Mouse (Mus musculus): ENCODE results near the gene Khnyn.

Gene Khnyn

DNA sequence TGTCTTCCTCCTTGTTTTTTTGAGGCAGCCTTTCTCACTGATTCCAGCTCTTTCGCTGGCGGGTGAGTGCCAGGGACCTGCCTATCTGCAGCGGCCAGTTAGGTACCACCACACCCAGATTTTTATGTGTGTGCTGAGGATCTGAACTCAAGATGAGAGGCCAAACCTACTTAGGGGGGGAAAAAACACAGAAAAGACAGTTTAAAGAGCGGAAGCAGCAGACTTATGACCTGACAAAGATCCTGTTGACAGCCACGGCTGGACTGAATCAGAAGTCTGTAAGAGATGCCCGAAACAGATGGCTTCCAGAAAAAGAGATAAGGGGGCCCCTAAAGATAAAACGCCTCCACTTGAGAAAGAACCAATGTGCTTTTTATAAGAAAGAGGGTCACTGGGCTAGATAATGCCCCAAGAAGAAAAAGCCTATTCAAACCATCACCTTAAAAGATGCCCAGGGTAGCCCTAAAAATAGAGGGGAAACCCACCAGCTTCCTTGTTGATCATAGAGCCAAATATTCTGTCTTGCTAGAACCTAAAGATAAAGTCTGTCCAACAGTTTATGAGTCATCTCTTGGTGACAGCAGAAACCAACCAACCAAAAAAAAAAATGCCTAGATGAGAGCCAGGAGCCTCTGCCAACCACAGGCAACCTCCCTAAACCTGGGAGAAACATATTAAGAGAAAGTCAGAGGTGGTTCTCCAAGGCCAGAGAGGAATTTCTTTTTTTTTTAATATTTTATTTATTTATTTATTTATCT lies 37.9 kb downstream of the Khnyn start:
- peak in 1 of 2 experiments; percentile 7 for DNase-seq

DNA sequence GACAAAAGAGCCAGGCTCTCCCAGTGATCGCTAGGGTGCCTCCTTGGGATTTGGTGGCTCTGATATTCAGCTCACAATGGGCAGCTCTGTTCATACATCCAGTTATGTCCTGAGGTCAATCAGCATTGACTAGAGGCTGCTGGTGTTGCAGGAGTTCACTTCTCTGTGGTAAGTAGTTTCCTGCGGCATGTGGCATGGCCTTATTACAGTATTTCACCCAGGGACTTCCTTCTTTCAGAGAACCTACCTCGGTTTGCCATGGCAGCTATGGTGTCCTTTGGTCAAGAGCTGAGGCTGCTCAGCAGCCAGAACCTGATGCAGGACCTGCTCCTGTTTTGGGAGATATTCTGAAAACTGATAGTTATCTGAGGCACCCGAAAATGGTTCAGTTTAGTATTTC lies 42.1 kb downstream of the Khnyn start:
- no peak for DNase-seq

DNA sequence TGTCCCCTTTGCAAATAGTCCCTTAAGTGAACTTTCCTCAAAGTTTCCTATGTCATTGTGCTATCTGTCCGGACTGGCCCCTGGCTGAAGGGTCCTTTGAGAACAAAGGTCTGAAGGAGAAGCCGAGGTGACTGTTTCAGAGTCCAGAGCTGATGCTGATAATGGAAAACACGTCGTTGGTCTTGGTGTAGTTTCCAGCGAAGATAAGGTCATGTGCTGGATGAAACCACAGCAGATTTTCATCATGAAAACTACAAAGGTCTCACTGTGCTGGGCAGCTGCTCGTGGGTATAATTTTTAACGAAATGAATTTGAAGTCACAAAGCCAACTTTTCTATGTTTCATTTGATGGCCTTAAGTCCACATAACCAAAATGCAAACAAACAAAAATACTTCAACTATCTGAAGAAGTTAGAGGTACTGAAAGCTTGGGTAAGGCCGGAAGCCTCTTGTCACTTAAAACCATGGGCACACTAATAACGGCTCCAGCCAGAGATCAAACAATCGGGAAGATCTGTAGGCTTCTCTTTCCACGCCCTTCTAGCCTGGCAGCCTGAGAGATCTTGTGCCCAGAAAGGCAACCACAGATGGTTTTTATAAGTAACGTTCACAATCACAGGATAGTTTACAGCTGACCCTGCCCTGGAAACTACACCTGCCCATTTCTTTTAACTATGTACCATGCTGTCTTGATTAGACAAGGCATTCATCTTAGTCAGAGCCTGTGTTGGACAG lies 44.7 kb downstream of the Khnyn start:
- DNase-seq, result no peak

DNA sequence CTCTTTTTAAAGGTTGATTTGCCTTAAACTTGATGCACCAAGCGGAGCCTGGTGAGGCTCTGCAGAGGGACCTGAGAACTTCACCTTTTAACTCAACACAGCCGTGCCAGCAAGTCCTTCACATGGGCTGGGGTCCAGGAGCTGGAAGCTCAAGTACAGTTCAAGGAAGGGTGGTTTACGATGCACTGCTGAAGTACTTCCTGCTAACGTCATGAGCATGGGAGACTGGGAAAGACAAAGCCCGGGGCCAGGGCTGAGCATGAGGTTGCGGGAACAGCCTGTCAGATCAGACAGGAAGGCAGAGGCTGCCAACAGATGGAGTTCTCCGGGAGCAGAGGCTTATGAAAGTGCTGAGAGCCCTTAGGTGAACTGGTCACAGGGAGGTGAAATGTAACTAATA lies 48.8 kb downstream of the Khnyn start:
- DNase-seq, result peak; percentile 55 to 71

DNA sequence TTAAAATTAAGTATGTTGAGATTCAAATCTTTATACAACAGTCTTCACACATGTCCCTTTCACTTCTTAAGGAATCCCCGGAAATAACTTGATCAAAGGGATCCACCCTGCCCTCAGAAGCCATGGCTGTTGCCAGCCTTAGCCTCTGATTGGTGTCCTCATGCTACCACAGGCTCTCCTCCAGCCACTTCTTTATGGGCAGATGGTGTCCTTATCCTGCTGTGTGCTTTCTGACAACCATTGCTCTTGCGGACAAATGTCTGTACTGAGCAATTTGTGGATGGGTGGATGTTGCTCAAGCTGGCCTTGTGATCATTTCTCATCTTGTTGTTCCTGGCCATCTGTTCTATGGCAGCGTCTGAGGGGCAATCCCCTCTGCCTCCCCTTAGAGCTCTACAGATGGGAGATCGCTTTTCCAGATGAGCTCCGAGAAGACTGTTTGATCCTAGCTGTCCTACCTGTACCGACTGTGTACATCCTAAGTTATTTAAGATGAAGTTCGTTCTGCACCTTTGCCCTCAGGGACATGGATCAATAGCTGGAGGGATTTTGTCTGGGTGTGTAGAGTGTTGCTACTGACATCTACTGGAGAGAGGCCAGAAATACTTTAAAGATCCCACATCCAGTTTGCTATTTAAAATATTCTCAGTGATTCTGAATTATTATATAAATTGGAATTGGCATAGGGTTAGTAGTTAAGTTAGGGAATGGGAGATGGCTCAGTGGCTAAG lies 55.5 kb downstream of the Khnyn start:
- no peak for DNase-seq

DNA sequence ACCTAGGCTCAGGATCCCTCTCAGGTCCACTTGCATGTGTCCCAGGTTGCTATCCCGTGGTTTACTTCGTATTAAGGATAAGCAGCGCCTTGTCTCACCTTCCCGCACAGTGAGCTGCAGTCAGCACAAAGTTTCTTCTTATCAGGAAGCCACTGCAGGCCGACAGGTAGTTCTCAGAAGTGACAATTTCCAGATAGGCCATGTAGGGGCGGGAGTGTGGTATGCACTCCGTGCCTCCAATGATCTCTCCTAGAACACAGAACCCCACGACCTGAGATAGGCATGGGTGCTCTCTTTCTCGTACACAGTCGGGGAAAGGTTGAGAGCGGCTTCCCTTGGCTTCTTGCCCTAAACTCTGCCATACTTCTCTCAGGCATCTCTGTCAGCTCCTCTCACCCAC lies 58.9 kb downstream of the Khnyn start:
- DNase-seq, result no peak

DNA sequence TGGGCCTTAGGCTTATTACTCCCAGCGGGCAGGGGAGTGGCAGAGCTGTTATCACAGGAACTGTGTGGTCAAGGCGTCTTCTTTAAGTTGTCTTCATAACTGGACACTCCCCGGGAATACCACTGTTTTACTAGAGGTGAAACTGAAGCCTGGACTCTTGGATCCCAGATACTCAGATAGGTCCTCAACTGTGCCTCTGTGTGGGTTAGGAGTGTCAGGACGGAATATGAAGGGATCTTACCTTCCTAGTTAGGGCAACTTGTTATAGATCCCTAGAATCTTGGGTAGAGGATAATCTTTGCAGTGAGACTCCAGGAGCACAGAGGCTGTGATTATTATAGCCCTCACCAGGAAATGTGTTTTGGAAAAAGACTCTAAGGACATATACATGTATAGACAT lies 59.8 kb downstream of the Khnyn start, which contains the start of gene Cma1:
Gene Cma1, minus strand, starts transcription at position 101 of the 400 bp plus-strand sequence.
- DNase-seq, result no peak

DNA sequence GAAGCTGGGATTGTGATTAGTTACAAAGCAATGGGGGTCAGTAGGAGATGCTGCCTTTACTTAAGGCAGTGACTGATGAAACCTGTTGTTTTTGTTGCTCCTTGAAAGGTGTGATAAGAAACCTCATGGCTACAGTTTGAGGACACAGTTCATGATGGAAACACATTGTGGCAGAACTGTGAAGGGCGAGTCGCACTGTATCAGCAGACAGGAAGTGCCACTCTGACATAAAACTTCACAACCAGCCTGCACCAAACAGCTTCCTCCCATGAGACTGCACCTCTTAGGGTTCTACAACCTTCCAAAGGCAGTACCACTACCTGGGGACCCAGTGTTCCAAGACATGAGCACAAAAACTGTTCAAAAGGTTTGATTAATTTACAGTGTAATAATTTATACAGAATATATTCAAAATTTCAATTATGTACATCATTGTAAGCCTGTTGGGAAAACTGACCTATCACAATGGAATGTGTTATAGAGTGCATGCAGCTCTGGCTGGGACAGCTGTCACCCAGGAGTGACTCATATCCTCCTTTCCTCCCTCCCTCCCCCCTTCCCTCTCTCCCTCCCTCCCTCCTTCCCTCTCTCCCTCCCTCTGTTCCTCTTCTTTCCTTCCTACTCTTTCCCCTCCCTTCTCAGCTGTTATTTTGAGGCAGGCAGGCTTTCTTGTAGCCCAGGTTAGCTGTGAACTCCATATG lies 61.7 kb downstream of the Khnyn start:
- DNase-seq, result no peak
